In genomic region chr7:68911989-68912655, GRCm38 (mm10) we compare ENCODE assay signal across 22 mouse cellular contexts.
DNase-seq lines count a peak whose midpoint lies in the region; ATAC-seq and TF ChIP-seq lines count a peak whose summit lies in the region.
"Had no signal": no experiment of that assay in that cellular context is flagged by ENCODE, and none has a peak within 500 bp of the region (broad histone marks: within the 10 kb centered on the region; RNA-seq: fewer than 3 reads in every experiment).

No protein-coding gene starts in this region.

- no peak for DNase-seq in kidney, postnatal 36 days
- peak; percentile 64 for DNase-seq in kidney, postnatal 0 days (ENCODE audit: low spot score)
- DNase-seq in kidney, postnatal 25 days, result no peak
- DNase-seq: adrenal gland, adult 2 months; adrenal gland, postnatal 10 days; adrenal gland, postnatal 25 days; cerebellum, adult 11 months; cerebellum, adult 18-20 months; cerebellum, adult 8-10 months; cerebellum, adult 9-11 months; cerebellum, postnatal 14 days; cerebellum, postnatal 36 days; embryo, embryonic 11 days had no signal

- peak; percentile 72 for ATAC-seq in kidney, embryonic 15.5 days (replicated peaks; ENCODE audit: low FRiP score)
- peak; percentile 36; the same call in 1 of the 2 replicates for ATAC-seq in kidney, postnatal 0 days (replicated peaks; ENCODE audit: low FRiP score, low read depth)
- 0 out of 2 replicates have a peak, but pooled peaks have one; percentile 15 for ATAC-seq in midbrain, embryonic 13.5 days
- ATAC-seq in midbrain, embryonic 16.5 days, result no peak
- ATAC-seq: forebrain, embryonic 14.5 days had no signal

- H3K36me3 ChIP-seq in kidney, embryonic 15.5 days, result no peaks in the 10 kb centered on the region
- H3K36me3 ChIP-seq in kidney, postnatal 0 days (ENCODE audit: insufficient read depth, low read length), result no peaks in the 10 kb centered on the region
- H3K36me3 ChIP-seq in midbrain, embryonic 13.5 days, result no peaks in the 10 kb centered on the region
- no peaks in the 10 kb centered on the region for H3K36me3 ChIP-seq in midbrain, embryonic 16.5 days (ENCODE audit: control insufficient read depth, insufficient read depth, low read length)
- H3K36me3 ChIP-seq: embryonic facial prominence, embryonic 13.5 days; embryonic facial prominence, embryonic 15.5 days; forebrain, embryonic 10.5 days; forebrain, embryonic 12.5 days had no signal

- WGBS in kidney, embryonic 15.5 days, result 39% methylated on average over 6 of the region's 6 CpGs
- 48% methylated on average over 6 of the region's 6 CpGs for WGBS in kidney, postnatal 0 days
- WGBS in midbrain, embryonic 13.5 days, result 90% methylated on average over 6 of the region's 6 CpGs
- WGBS in midbrain, embryonic 16.5 days, result 88% methylated on average over 6 of the region's 6 CpGs

- H3K4me2 ChIP-seq in kidney, embryonic 15.5 days, result no peak overlapping the region
- H3K4me2 ChIP-seq in kidney, postnatal 0 days (ENCODE audit: low read length), result no peak overlapping the region
- H3K4me2 ChIP-seq in midbrain, embryonic 13.5 days (replicated peaks), result no peak overlapping the region
- no peak overlapping the region for H3K4me2 ChIP-seq in midbrain, embryonic 16.5 days (ENCODE audit: low read length)
- H3K4me2 ChIP-seq: embryonic facial prominence, embryonic 13.5 days; embryonic facial prominence, embryonic 15.5 days; forebrain, embryonic 12.5 days had no signal

- no peak for TF ChIP-seq CTCF in kidney, postnatal 0 days (IDR thresholded peaks at IDR 0.05; ENCODE audit: low read depth)

- H3K27me3 ChIP-seq in kidney, embryonic 15.5 days, result no peaks in the 10 kb centered on the region
- no peaks in the 10 kb centered on the region for H3K27me3 ChIP-seq in kidney, postnatal 0 days (ENCODE audit: insufficient read depth, low read length)
- no peaks in the 10 kb centered on the region for H3K27me3 ChIP-seq in midbrain, embryonic 13.5 days
- H3K27me3 ChIP-seq in midbrain, embryonic 16.5 days (ENCODE audit: control insufficient read depth, insufficient read depth, low read depth, low read length), result no peaks in the 10 kb centered on the region
- H3K27me3 ChIP-seq: embryonic facial prominence, embryonic 15.5 days; forebrain, embryonic 12.5 days had no signal

- H3K4me1 ChIP-seq in kidney, embryonic 15.5 days, result peaks cover 8% of the 10 kb centered on the region
- H3K4me1 ChIP-seq in kidney, postnatal 0 days (replicated peaks; ENCODE audit: insufficient read depth, low read length), result no peaks in the 10 kb centered on the region; the same call in 1 of the 2 replicates
- H3K4me1 ChIP-seq in midbrain, embryonic 13.5 days (replicated peaks), result peaks cover 13% of the 10 kb centered on the region
- peaks cover 8% of the 10 kb centered on the region; the same call in 1 of the 2 replicates for H3K4me1 ChIP-seq in midbrain, embryonic 16.5 days (ENCODE audit: control insufficient read depth, insufficient read depth, low read length)
- H3K4me1 ChIP-seq: forebrain, embryonic 12.5 days had no signal

- H3K27ac ChIP-seq in kidney, embryonic 15.5 days, result peak overlapping the region; percentile 43
- H3K27ac ChIP-seq in kidney, postnatal 0 days, result no peak overlapping the region
- no peak overlapping the region for H3K27ac ChIP-seq in midbrain, embryonic 13.5 days
- no peak overlapping the region for H3K27ac ChIP-seq in midbrain, embryonic 16.5 days (ENCODE audit: low read length)
- H3K27ac ChIP-seq: embryonic facial prominence, embryonic 13.5 days; embryonic facial prominence, embryonic 15.5 days; forebrain, embryonic 10.5 days; forebrain, embryonic 12.5 days had no signal

- H3K9me3 ChIP-seq in kidney, embryonic 15.5 days (replicated peaks), result no peaks in the 10 kb centered on the region
- H3K9me3 ChIP-seq in kidney, postnatal 0 days (replicated peaks; ENCODE audit: low read length), result no peaks in the 10 kb centered on the region
- no peaks in the 10 kb centered on the region for H3K9me3 ChIP-seq in midbrain, embryonic 13.5 days
- H3K9me3 ChIP-seq in midbrain, embryonic 16.5 days (replicated peaks; ENCODE audit: control insufficient read depth, low read length, poor library complexity, severe bottlenecking), result no peaks in the 10 kb centered on the region
- H3K9me3 ChIP-seq: embryonic facial prominence, embryonic 13.5 days; embryonic facial prominence, embryonic 15.5 days; forebrain, embryonic 10.5 days; forebrain, embryonic 12.5 days had no signal

- no peak overlapping the region for H3K9ac ChIP-seq in kidney, embryonic 15.5 days
- no peak overlapping the region for H3K9ac ChIP-seq in kidney, postnatal 0 days (ENCODE audit: low read depth, low read length)
- H3K9ac ChIP-seq in midbrain, embryonic 13.5 days (replicated peaks), result no peak overlapping the region
- H3K9ac ChIP-seq in midbrain, embryonic 16.5 days (ENCODE audit: low read depth, low read length), result no peak overlapping the region
- H3K9ac ChIP-seq: embryonic facial prominence, embryonic 13.5 days; embryonic facial prominence, embryonic 15.5 days; forebrain, embryonic 12.5 days had no signal

- H3K4me3 ChIP-seq in kidney, embryonic 15.5 days (replicated peaks), result no peak overlapping the region
- no peak overlapping the region for H3K4me3 ChIP-seq in kidney, postnatal 0 days (replicated peaks; ENCODE audit: low read depth, low read length)
- H3K4me3 ChIP-seq in midbrain, embryonic 13.5 days (replicated peaks), result no peak overlapping the region
- H3K4me3 ChIP-seq in midbrain, embryonic 16.5 days (ENCODE audit: low read depth, low read length), result no peak overlapping the region
- H3K4me3 ChIP-seq: embryonic facial prominence, embryonic 13.5 days; embryonic facial prominence, embryonic 15.5 days; erythroblast, embryonic 14.5 days; forebrain, embryonic 10.5 days; forebrain, embryonic 12.5 days had no signal
